Mouse (Mus musculus) E14TG2a.4 (cell line): Measurements from ENCODE around the gene Retsat.

ENCODE experiments used
- H3K27me3 ChIP-seq: 2 replicates; pipeline ENCODE4 v1.6.1; 2014; ENCODE audit warnings: low read length, control low read depth; ENCODE audit not compliant: insufficient read depth
- H3K36me3 ChIP-seq: 2 replicates; pipeline ENCODE4 v1.6.1; 2014; ENCODE audit warnings: low read length, control low read depth; ENCODE audit not compliant: insufficient read depth
- H3K4me1 ChIP-seq: replicated peaks from 2 replicates; pipeline ENCODE4 v1.6.1; 2014; ENCODE audit warnings: low read depth, low read length, control low read depth
- H3K4me3 ChIP-seq: replicated peaks from 2 replicates; pipeline ENCODE4 v1.5.1; 2014; ENCODE audit warnings: mild to moderate bottlenecking, low read length
- H3K9me3 ChIP-seq: 2 replicates; pipeline ENCODE4 v1.6.1; 2014; ENCODE audit warnings: low read length, control low read depth
- CTCF ChIP-seq: conservative IDR thresholded peaks from 2 replicates; pipeline ENCODE4 v1.5.1; 2014; ENCODE audit warnings: low read length
- NANOG ChIP-seq: IDR thresholded peaks from 2 replicates; pipeline ENCODE4 v1.6.1; 2014; ENCODE audit warnings: borderline replicate concordance, low read length, mixed read lengths
- POU5F1 ChIP-seq: IDR thresholded peaks from 2 replicates; pipeline ENCODE4 v1.6.1; 2014; ENCODE audit warnings: low read length, borderline replicate concordance

Retsat gene

GRCm38 (mm10) chr6:72655309-72656052 is 57.2 kb downstream of the Retsat start:
- Histone ChIP-seq H3K27me3 (no peaks in the 10 kb centered on the region), H3K4me1 (peaks cover 36% of the 10 kb centered on the region), H3K36me3 (no peaks in the 10 kb centered on the region), H3K9me3 (no peaks in the 10 kb centered on the region), H3K4me3 (peak overlapping the region; percentile 68)
- TF ChIP-seq NANOG: no peak
- TF ChIP-seq POU5F1: no peak
- no peak for TF ChIP-seq CTCF

GRCm38 (mm10) chr6:72656053-72656442 is 57.8 kb downstream of the Retsat start:
- peak overlapping the region; percentile 68; the same call in 1 of the 2 replicates for H3K4me3 ChIP-seq
- no peaks in the 10 kb centered on the region for H3K27me3 ChIP-seq
- H3K36me3 ChIP-seq: no peaks in the 10 kb centered on the region
- no peaks in the 10 kb centered on the region for H3K9me3 ChIP-seq
- peaks cover 30% of the 10 kb centered on the region for H3K4me1 ChIP-seq
- TF ChIP-seq NANOG: no peak
- no peak for TF ChIP-seq CTCF
- TF ChIP-seq POU5F1: no peak

DNA sequence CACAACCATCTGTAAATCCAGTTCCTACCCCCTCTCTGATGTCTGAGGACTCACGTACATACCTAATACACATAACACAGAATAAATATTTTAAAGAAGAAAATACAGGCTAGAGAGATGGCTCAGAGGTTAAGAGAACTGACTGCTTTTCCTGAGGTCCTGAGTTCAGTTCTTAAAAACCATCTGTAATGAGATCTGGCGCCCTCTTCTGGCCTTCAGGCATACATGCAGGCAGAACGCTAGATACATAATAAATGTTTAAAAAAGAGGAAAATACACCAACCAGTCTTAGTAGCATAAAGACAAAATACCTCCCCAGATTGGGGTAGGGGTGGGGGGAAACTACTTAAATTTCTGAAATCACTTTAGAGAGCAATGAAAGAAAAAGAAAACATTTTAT is 59.7 kb downstream of the Retsat start:
- H3K36me3 ChIP-seq: no peaks in the 10 kb centered on the region
- TF ChIP-seq NANOG: no peak
- TF ChIP-seq POU5F1: no peak
- TF ChIP-seq CTCF: peak; percentile 60
- H3K27me3 ChIP-seq: no peaks in the 10 kb centered on the region
- H3K4me3 ChIP-seq: no peak overlapping the region
- no peaks in the 10 kb centered on the region for H3K9me3 ChIP-seq
- peaks cover 32% of the 10 kb centered on the region for H3K4me1 ChIP-seq
